Mouse (Mus musculus): ENCODE data around the gene Scgb1b12.
"Not testable (repeated sequence)": the region's sequence is repeated elsewhere in the genome, so short reads cannot be mapped to it uniquely, and the experiment has no call there.

Gene Scgb1b12

GRCm38 (mm10) chr7:32333882-32334281 lies at the start of gene Scgb1b12:
Scgb1b12 (plus strand) TSS chr7:32334182.
- DNase-seq, result not testable (repeated sequence)

DNA sequence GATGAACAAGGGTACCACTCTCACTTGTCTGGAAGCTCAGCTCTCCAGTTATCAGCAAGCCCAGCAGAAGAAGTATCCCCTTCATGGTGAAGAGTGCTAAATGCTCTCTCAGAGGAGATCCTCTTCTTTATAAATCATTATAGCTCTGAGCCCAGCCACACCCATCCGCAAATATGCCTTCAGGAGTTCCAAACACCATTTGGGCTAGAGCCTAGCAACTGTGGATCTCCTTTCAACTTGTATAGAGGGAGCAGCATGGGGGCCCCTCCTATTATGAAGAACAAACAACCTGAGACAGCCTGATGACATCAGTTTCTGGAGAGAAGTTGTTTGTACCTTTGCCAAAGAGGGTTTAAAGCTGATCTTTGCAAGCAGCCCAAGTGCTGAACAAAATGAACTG lies 6.8 kb upstream of the Scgb1b12 start, which contains the start of gene Scgb2b12:
Gene Scgb2b12, minus strand, starts transcription at position 101 of the 400 bp plus-strand sequence.
- DNase-seq, result not testable (repeated sequence)
